Mouse (Mus musculus): Measurements from ENCODE around the gene Selenov.
A peak's percentile ranks its signal among the peaks of the same experiment; 100 is the strongest.

DNA sequence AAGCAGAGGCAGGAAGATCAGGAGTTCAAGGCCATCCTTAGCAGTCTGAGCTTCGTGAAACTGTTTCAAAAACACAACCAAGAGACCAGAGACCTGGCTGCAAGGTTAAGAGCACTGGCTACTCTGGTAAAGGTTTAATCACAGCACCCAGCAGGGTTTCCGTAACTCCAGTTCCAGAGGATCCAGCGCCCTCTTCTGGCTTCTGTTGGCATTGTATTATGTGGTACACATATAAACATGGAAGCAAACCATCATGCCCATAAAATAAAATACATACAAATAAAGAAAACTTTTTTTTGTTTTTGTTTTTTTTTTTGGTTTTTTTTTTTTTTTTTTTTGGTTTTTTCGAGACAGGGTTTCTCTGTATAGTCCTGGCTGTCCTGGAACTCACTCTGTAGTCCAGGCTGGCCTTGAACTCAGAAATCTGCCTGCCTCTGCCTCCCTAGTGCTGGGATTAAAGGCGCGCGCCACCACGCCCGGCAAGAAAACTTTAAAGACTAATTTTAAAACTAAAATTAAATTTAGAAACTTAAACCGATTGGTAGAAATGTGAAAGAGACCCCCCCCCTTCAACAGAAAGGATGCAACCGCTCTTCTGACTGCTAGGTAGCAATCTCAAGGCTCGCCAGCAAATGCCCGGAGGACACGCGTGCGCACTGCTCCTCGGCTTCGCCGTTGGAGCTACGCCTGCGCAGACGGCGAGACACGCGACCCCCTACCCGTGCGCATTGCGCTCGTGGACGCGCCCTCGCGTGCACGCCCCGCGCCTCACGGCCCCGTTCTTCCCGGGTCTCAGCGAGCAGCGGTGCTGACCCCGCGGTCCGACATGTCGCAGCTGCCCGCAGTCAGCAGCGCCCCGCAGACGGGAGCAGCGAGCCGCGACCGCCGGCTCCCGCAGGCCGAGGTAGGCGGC lies 23.6 kb downstream of the Selenov start, which contains the start of gene Eid2:
- TF ChIP-seq POLR2A (IDR thresholded peaks at IDR 0.05; ENCODE audit: borderline replicate concordance, insufficient read depth, low read length) (peak; percentile 93), CTCF (IDR thresholded peaks at IDR 0.05; ENCODE audit: borderline replicate concordance, insufficient read depth, low read depth, low read length) (no peak; the same call in 1 of the 2 replicates)
